Mouse (Mus musculus): ENCODE results near the gene Ece1. TPM values are rescaled to one million over a fixed set of nuclear protein-coding genes. Genes with fewer than 3 reads are reported as not detected.

Ece1 gene
- polyA plus RNA-seq, 1 experiment from 2014 or later, result 49.1 TPM

GRCm38 (mm10) chr4:137982869-137983268 lies 120.8 kb downstream of the Ece1 start:
- 78% methylated on average over 1 of the region's 1 CpGs for WGBS
- ATAC-seq, result no peak
- H3K27ac ChIP-seq (ENCODE audit: low read depth, low read length), result no peak overlapping the region
- no peaks in the 10 kb centered on the region for H3K4me1 ChIP-seq (replicated peaks; ENCODE audit: control insufficient read depth, insufficient read depth, low read length)
- no peak for TF ChIP-seq CTCF (IDR thresholded peaks at IDR 0.05; ENCODE audit: low read depth)
- no peaks in the 10 kb centered on the region for H3K27me3 ChIP-seq (replicated peaks; ENCODE audit: control insufficient read depth, insufficient read depth, low read length)
- H3K36me3 ChIP-seq (ENCODE audit: control insufficient read depth, insufficient read depth), result no peaks in the 10 kb centered on the region
- H3K9me3 ChIP-seq (ENCODE audit: control insufficient read depth), result no peaks in the 10 kb centered on the region
- H3K4me2 ChIP-seq (replicated peaks; ENCODE audit: low read depth), result no peak overlapping the region
- no peak overlapping the region for H3K9ac ChIP-seq (ENCODE audit: low read depth, low read length)
- no peak overlapping the region for H3K4me3 ChIP-seq (ENCODE audit: low read depth, low read length)

- no peak for ATAC-seq
- H3K36me3 ChIP-seq (ENCODE audit: control insufficient read depth, insufficient read depth), result no peaks in the 10 kb centered on the region
- H3K9ac ChIP-seq (ENCODE audit: low read depth, low read length), result no peak overlapping the region
- no peak for TF ChIP-seq CTCF (IDR thresholded peaks at IDR 0.05; ENCODE audit: low read depth)
- no peaks in the 10 kb centered on the region for H3K4me1 ChIP-seq (replicated peaks; ENCODE audit: control insufficient read depth, insufficient read depth, low read length)
- H3K27me3 ChIP-seq (replicated peaks; ENCODE audit: control insufficient read depth, insufficient read depth, low read length), result 0 out of 2 replicates have a peak, but pooled peaks cover 3% of the 10 kb centered on the region
- H3K4me3 ChIP-seq (ENCODE audit: low read depth, low read length), result no peak overlapping the region
- no peak overlapping the region for H3K27ac ChIP-seq (ENCODE audit: low read depth, low read length)
- WGBS, result 43% methylated on average over 10 of the region's 10 CpGs
- H3K9me3 ChIP-seq (ENCODE audit: control insufficient read depth), result no peaks in the 10 kb centered on the region
- no peak overlapping the region for H3K4me2 ChIP-seq (replicated peaks; ENCODE audit: low read depth)
These were observed 122.2 kb downstream of the Ece1 start for GRCm38 (mm10) chr4:137984212-137984611.

- H3K9me3 ChIP-seq (ENCODE audit: control insufficient read depth), result no peaks in the 10 kb centered on the region
- no peaks in the 10 kb centered on the region for H3K4me1 ChIP-seq (replicated peaks; ENCODE audit: control insufficient read depth, insufficient read depth, low read length)
- no peak overlapping the region for H3K9ac ChIP-seq (ENCODE audit: low read depth, low read length)
- 0 out of 2 replicates have a peak, but pooled peaks cover 3% of the 10 kb centered on the region for H3K27me3 ChIP-seq (replicated peaks; ENCODE audit: control insufficient read depth, insufficient read depth, low read length)
- H3K4me2 ChIP-seq (replicated peaks; ENCODE audit: low read depth), result no peak overlapping the region
- H3K27ac ChIP-seq (ENCODE audit: low read depth, low read length), result no peak overlapping the region
- H3K36me3 ChIP-seq (ENCODE audit: control insufficient read depth, insufficient read depth), result no peaks in the 10 kb centered on the region
- 67% methylated on average over 5 of the region's 5 CpGs for WGBS
- TF ChIP-seq CTCF (IDR thresholded peaks at IDR 0.05; ENCODE audit: low read depth), result no peak
- H3K4me3 ChIP-seq (ENCODE audit: low read depth, low read length), result no peak overlapping the region
- ATAC-seq, result no peak
These were observed 122.7 kb downstream of the Ece1 start for GRCm38 (mm10) chr4:137984746-137985145.

GRCm38 (mm10) chr4:137989426-137989825 lies 127.4 kb downstream of the Ece1 start:
- H3K4me2 ChIP-seq (replicated peaks; ENCODE audit: low read depth), result no peak overlapping the region
- ATAC-seq, result no peak
- no peaks in the 10 kb centered on the region for H3K4me1 ChIP-seq (replicated peaks; ENCODE audit: control insufficient read depth, insufficient read depth, low read length)
- no peak overlapping the region for H3K27ac ChIP-seq (ENCODE audit: low read depth, low read length)
- WGBS, result 90% methylated on average over 5 of the region's 5 CpGs
- H3K9ac ChIP-seq (ENCODE audit: low read depth, low read length), result no peak overlapping the region
- H3K4me3 ChIP-seq (ENCODE audit: low read depth, low read length), result no peak overlapping the region
- H3K27me3 ChIP-seq (replicated peaks; ENCODE audit: control insufficient read depth, insufficient read depth, low read length), result 0 out of 2 replicates have a peak, but pooled peaks cover 3% of the 10 kb centered on the region
- no peak for TF ChIP-seq CTCF (IDR thresholded peaks at IDR 0.05; ENCODE audit: low read depth)
- H3K9me3 ChIP-seq (ENCODE audit: control insufficient read depth), result no peaks in the 10 kb centered on the region
- H3K36me3 ChIP-seq (ENCODE audit: control insufficient read depth, insufficient read depth), result no peaks in the 10 kb centered on the region

GRCm38 (mm10) chr4:137990433-137990832 lies 128.4 kb downstream of the Ece1 start:
- no peak overlapping the region for H3K4me3 ChIP-seq (ENCODE audit: low read depth, low read length)
- TF ChIP-seq CTCF (IDR thresholded peaks at IDR 0.05; ENCODE audit: low read depth), result peak; percentile 31; the same call in 1 of the 2 replicates
- H3K36me3 ChIP-seq (ENCODE audit: control insufficient read depth, insufficient read depth), result no peaks in the 10 kb centered on the region
- H3K27ac ChIP-seq (ENCODE audit: low read depth, low read length), result no peak overlapping the region
- no peaks in the 10 kb centered on the region for H3K4me1 ChIP-seq (replicated peaks; ENCODE audit: control insufficient read depth, insufficient read depth, low read length)
- no peaks in the 10 kb centered on the region for H3K9me3 ChIP-seq (ENCODE audit: control insufficient read depth)
- no peak for ATAC-seq
- 0 out of 2 replicates have a peak, but pooled peaks cover 3% of the 10 kb centered on the region for H3K27me3 ChIP-seq (replicated peaks; ENCODE audit: control insufficient read depth, insufficient read depth, low read length)
- H3K9ac ChIP-seq (ENCODE audit: low read depth, low read length), result no peak overlapping the region
- WGBS, result 86% methylated on average over 4 of the region's 4 CpGs
- H3K4me2 ChIP-seq (replicated peaks; ENCODE audit: low read depth), result no peak overlapping the region

GRCm38 (mm10) chr4:137991240-137991639 lies 129.2 kb downstream of the Ece1 start:
- H3K9me3 ChIP-seq (ENCODE audit: control insufficient read depth), result no peaks in the 10 kb centered on the region
- no peak overlapping the region for H3K4me3 ChIP-seq (ENCODE audit: low read depth, low read length)
- H3K36me3 ChIP-seq (ENCODE audit: control insufficient read depth, insufficient read depth), result peaks cover 4% of the 10 kb centered on the region; the same call in 1 of the 2 replicates
- H3K27ac ChIP-seq (ENCODE audit: low read depth, low read length), result no peak overlapping the region
- no peak overlapping the region for H3K4me2 ChIP-seq (replicated peaks; ENCODE audit: low read depth)
- ATAC-seq, result no peak
- H3K27me3 ChIP-seq (replicated peaks; ENCODE audit: control insufficient read depth, insufficient read depth, low read length), result 0 out of 2 replicates have a peak, but pooled peaks cover 3% of the 10 kb centered on the region
- WGBS, result 67% methylated on average over 7 of the region's 7 CpGs
- no peaks in the 10 kb centered on the region; the same call in 1 of the 2 replicates for H3K4me1 ChIP-seq (replicated peaks; ENCODE audit: control insufficient read depth, insufficient read depth, low read length)
- TF ChIP-seq CTCF (IDR thresholded peaks at IDR 0.05; ENCODE audit: low read depth), result no peak
- no peak overlapping the region for H3K9ac ChIP-seq (ENCODE audit: low read depth, low read length)
